Mouse (Mus musculus) thymus, postnatal 4 days (tissue): Measurements from ENCODE around the gene Robo1.

Experiments used
- DNase-seq: peaks from one replicate; pipeline ENCODE4 v3.0.0; 2021

Gene Robo1

GRCm38 (mm10) chr16:72765128-72765913 lies 457.2 kb downstream of the Robo1 start:
- DNase-seq = no peak

GRCm38 (mm10) chr16:72769214-72769834 lies 461.2 kb downstream of the Robo1 start:
- DNase-seq = no peak

- DNase-seq = no peak
Measured at GRCm38 (mm10) chr16:72772348-72772747, 464.2 kb downstream of the Robo1 start.

GRCm38 (mm10) chr16:72773034-72773433 lies 464.9 kb downstream of the Robo1 start:
- DNase-seq = no peak

- DNase-seq = no peak
Measured at GRCm38 (mm10) chr16:72778520-72778919, 470.4 kb downstream of the Robo1 start.

GRCm38 (mm10) chr16:72782171-72782570 lies 474.1 kb downstream of the Robo1 start:
- DNase-seq = no peak

- DNase-seq = no peak
Measured at GRCm38 (mm10) chr16:72786079-72786478, 478.0 kb downstream of the Robo1 start.

GRCm38 (mm10) chr16:72786636-72787035 lies 478.5 kb downstream of the Robo1 start:
- DNase-seq = no peak

- DNase-seq = no peak
Measured at GRCm38 (mm10) chr16:72788017-72788416, 479.9 kb downstream of the Robo1 start.

- DNase-seq = no peak
Measured at GRCm38 (mm10) chr16:72791181-72791705, 483.1 kb downstream of the Robo1 start.

- DNase-seq = no peak
Measured at GRCm38 (mm10) chr16:72794692-72795378, 486.7 kb downstream of the Robo1 start.

GRCm38 (mm10) chr16:72795379-72795712 lies 487.2 kb downstream of the Robo1 start:
- DNase-seq = no peak

GRCm38 (mm10) chr16:72798405-72798949 lies 490.4 kb downstream of the Robo1 start:
- DNase-seq = no peak

GRCm38 (mm10) chr16:72800121-72800749 lies 492.1 kb downstream of the Robo1 start:
- DNase-seq = no peak

GRCm38 (mm10) chr16:72800788-72801187 lies 492.7 kb downstream of the Robo1 start:
- no peak for DNase-seq

- DNase-seq = no peak
Measured at GRCm38 (mm10) chr16:72808351-72808750, 500.2 kb downstream of the Robo1 start.

GRCm38 (mm10) chr16:72810942-72811341 lies 502.8 kb downstream of the Robo1 start:
- DNase-seq = no peak

GRCm38 (mm10) chr16:72811494-72811893 lies 503.4 kb downstream of the Robo1 start:
- DNase-seq = no peak

GRCm38 (mm10) chr16:72811908-72812307 lies 503.8 kb downstream of the Robo1 start:
- DNase-seq = no peak

GRCm38 (mm10) chr16:72828381-72828780 lies 520.3 kb downstream of the Robo1 start:
- no peak for DNase-seq

- no peak for DNase-seq
Measured at GRCm38 (mm10) chr16:72829530-72829929, 521.4 kb downstream of the Robo1 start.

- DNase-seq = no peak
Measured at GRCm38 (mm10) chr16:72830394-72831056, 522.4 kb downstream of the Robo1 start.
